Mouse (Mus musculus) CH12.LX (cell line): Measurements from ENCODE around the gene Fli1. TPM values are rescaled to one million over a fixed set of nuclear protein-coding genes. Genes with fewer than 3 reads are reported as not detected.

ENCODE experiments used
- DNase-seq: peaks from one replicate; pipeline ENCODE4 v3.0.0-alpha.2; 2013; ENCODE audit errors: extremely low read depth
- H3K27ac ChIP-seq: 2 replicates; pipeline ENCODE4 v1.5.1; 2012; ENCODE audit warnings: low read depth, mild to moderate bottlenecking, control low read depth, moderate library complexity; ENCODE audit not compliant: insufficient read depth
- H3K27me3 ChIP-seq: replicated peaks from 2 replicates; pipeline ENCODE3; 2012; ENCODE audit warnings: inconsistent platforms
- H3K36me3 ChIP-seq, 2 experiments: replicated peaks in 1 of 2; 2 replicates each; pipeline versions ENCODE3 to v1.6.1; 2012; ENCODE audit warnings: inconsistent platforms in 1 of 2, low read length in 1 of 2, mild to moderate bottlenecking in 1 of 2, mixed read lengths in 1 of 2, moderate library complexity in 1 of 2; ENCODE audit not compliant: control insufficient read depth in 1 of 2, insufficient read depth in 1 of 2
- H3K4me1 ChIP-seq, 2 experiments: 2 replicates each; pipeline ENCODE4 v1.6.1; 2012; ENCODE audit warnings: inconsistent platforms in 1 of 2, moderate library complexity in 1 of 2; ENCODE audit not compliant: insufficient read depth in 2 of 2, control insufficient read depth in 1 of 2
- H3K4me2 ChIP-seq: 2 replicates; pipeline ENCODE4 v1.6.1; 2012; ENCODE audit warnings: low read depth, mild to moderate bottlenecking, control low read depth; ENCODE audit not compliant: poor library complexity, insufficient read depth, severe bottlenecking
- H3K4me3 ChIP-seq, 3 experiments: fragments of 150-350 bp in 1 of 3; sonication (generic) in 1 of 3; replicated peaks in 1 of 3; 2 replicates each; pipeline versions ENCODE3 to v1.5.1; 2011 to 2012; ENCODE audit warnings: low read depth in 2 of 3, low read length in 2 of 3, mild to moderate bottlenecking in 2 of 3, moderate library complexity in 2 of 3, control low read depth in 1 of 3, improper control_type of control experiment in 1 of 3, inconsistent platforms in 1 of 3, mixed read lengths in 1 of 3; ENCODE audit not compliant: poor library complexity in 1 of 3
- H3K79me2 ChIP-seq: replicated peaks from 2 replicates; pipeline ENCODE4 v1.6.1; 2012; ENCODE audit warnings: mild to moderate bottlenecking, moderate library complexity; ENCODE audit not compliant: control insufficient read depth, poor library complexity, insufficient read depth, severe bottlenecking; ENCODE audit errors: extremely low read depth
- H3K9ac ChIP-seq: 2 replicates; pipeline ENCODE4 v1.6.1; 2012; ENCODE audit warnings: low read depth, mild to moderate bottlenecking, control low read depth, moderate library complexity; ENCODE audit not compliant: insufficient read depth
- H3K9me3 ChIP-seq: replicated peaks from 2 replicates; pipeline ENCODE3; 2012; ENCODE audit warnings: low read length, inconsistent platforms, mixed read lengths
- EP300 ChIP-seq: IDR thresholded peaks from 2 replicates; pipeline ENCODE4 v1.6.1; 2011; ENCODE audit warnings: low read length, improper control_type of control experiment
- ETS1 ChIP-seq: conservative IDR thresholded peaks from 2 replicates; pipeline ENCODE4 v1.6.1; 2012; ENCODE audit warnings: low read depth, mild to moderate bottlenecking, inconsistent platforms, low read length, improper control_type of control experiment, moderate library complexity
- HCFC1 ChIP-seq: IDR thresholded peaks from 2 replicates; pipeline ENCODE4 v1.6.1; 2012; ENCODE audit warnings: low read depth, mild to moderate bottlenecking, inconsistent platforms, low read length, improper control_type of control experiment
- JUN ChIP-seq: IDR thresholded peaks from 2 replicates; pipeline ENCODE4 v1.6.1; 2011; ENCODE audit warnings: low read depth, mild to moderate bottlenecking, low read length, improper control_type of control experiment, moderate library complexity; ENCODE audit not compliant: insufficient read depth
- KAT2A ChIP-seq: IDR thresholded peaks from 2 replicates; pipeline ENCODE4 v1.6.1; 2012; ENCODE audit warnings: low read length, improper control_type of control experiment, inconsistent platforms; ENCODE audit not compliant: insufficient replicate concordance
- MAFK ChIP-seq: IDR thresholded peaks from 2 replicates; pipeline ENCODE4 v1.6.1; 2011; ENCODE audit warnings: low read length, improper control_type of control experiment; ENCODE audit not compliant: insufficient replicate concordance
- MAZ ChIP-seq: IDR thresholded peaks from 2 replicates; pipeline ENCODE4 v1.6.1; 2012; ENCODE audit warnings: low read depth, mild to moderate bottlenecking, inconsistent platforms, low read length, improper control_type of control experiment, moderate library complexity
- MXI1 ChIP-seq: IDR thresholded peaks from 2 replicates; pipeline ENCODE4 v1.6.1; 2011; ENCODE audit warnings: mild to moderate bottlenecking, low read depth, low read length, improper control_type of control experiment
- MYC ChIP-seq: IDR thresholded peaks from 2 replicates; pipeline ENCODE4 v1.6.1; 2011; ENCODE audit warnings: low read depth, mild to moderate bottlenecking, improper control_type of control experiment, low read length
- NRF1 ChIP-seq: IDR thresholded peaks from 2 replicates; pipeline ENCODE4 v1.6.1; 2014; ENCODE audit warnings: low read depth, mild to moderate bottlenecking, inconsistent platforms, low read length, improper control_type of control experiment, moderate library complexity
- PAX5 ChIP-seq: IDR thresholded peaks from 2 replicates; pipeline ENCODE4 v1.6.1; 2012; ENCODE audit warnings: low read length, inconsistent platforms, mixed read lengths
- POLR2A ChIP-seq: IDR thresholded peaks from 2 replicates; pipeline ENCODE4 v1.6.1; 2011; ENCODE audit warnings: low read depth, mild to moderate bottlenecking, improper control_type of control experiment, low read length
- SMC3 ChIP-seq: IDR thresholded peaks from 2 replicates; pipeline ENCODE4 v1.6.1; 2011; ENCODE audit warnings: low read depth, low read length, improper control_type of control experiment
- TBP ChIP-seq: conservative IDR thresholded peaks from 2 replicates; pipeline ENCODE4 v1.6.1; 2011; ENCODE audit warnings: low read depth, low read length, improper control_type of control experiment
- TCF12 ChIP-seq: IDR thresholded peaks from 2 replicates; pipeline ENCODE4 v1.6.1; 2014; ENCODE audit warnings: low read depth, mild to moderate bottlenecking, inconsistent platforms, low read length, improper control_type of control experiment
- USF1 ChIP-seq: IDR thresholded peaks from 2 replicates; pipeline ENCODE4 v1.6.1; 2014; ENCODE audit warnings: low read depth, mild to moderate bottlenecking, inconsistent platforms, low read length, improper control_type of control experiment
- USF2 ChIP-seq: conservative IDR thresholded peaks from 2 replicates; pipeline ENCODE4 v1.6.1; 2011; ENCODE audit warnings: low read depth, low read length, improper control_type of control experiment
- ZKSCAN1 ChIP-seq: IDR thresholded peaks from 2 replicates; pipeline ENCODE4 v1.6.1; 2012; ENCODE audit warnings: low read depth, inconsistent platforms, low read length, improper control_type of control experiment, borderline replicate concordance
- ZMIZ1 ChIP-seq: IDR thresholded peaks from 2 replicates; pipeline ENCODE4 v1.6.1; 2012; ENCODE audit warnings: low read depth, mild to moderate bottlenecking, inconsistent platforms, low read length, improper control_type of control experiment
- dilution Hi-C: fragments of 300-500 bp; cut with MboI; formaldehyde crosslinking; loops from 2 replicates; pipeline ENCODE4 v1.14.3; 2020; ENCODE audit warnings: low sequenced_read_pairs; ENCODE audit not compliant: extremely low pct_unique_long_range_greater_than_20kb, extremely low pct_ligation_motif_present
- in situ Hi-C: fragments of 300-500 bp; cut with MboI; formaldehyde crosslinking; loops from 3 replicates; pipeline ENCODE4 v1.14.3; 2019; ENCODE audit warnings: low sequenced_read_pairs, low pct_ligation_motif_present, low pct_unique_long_range_greater_than_20kb, mixed read lengths
- polyA plus RNA-seq: library from polyadenylated mRNA; unstranded; fragments of >175 nt; gene quantifications from 2 replicates; pipeline ENCODE4 v1.2.1, GENCODE M21; 2012; ENCODE audit warnings: low read depth; ENCODE audit not compliant: insufficient read length
- total RNA-seq, 2 experiments: library from RNA; depleted of rRNA; stranded (reverse); fragments of 300-350 nt in 1 of 2; fragments of >200 nt in 1 of 2; gene quantifications; 2 replicates each; pipeline ENCODE4 v1.2.3; 2012 to 2014

Fli1 gene
- total and polyA plus RNA-seq, 3 experiments, result 20.3 to 29.3 (median 20.8) TPM

- no peak for DNase-seq
- H3K4me3 ChIP-seq, result no peak overlapping the region
- no peak overlapping the region for H3K4me2 ChIP-seq
- TF ChIP-seq USF2, result no peak
- no peak for TF ChIP-seq TBP
- no peak for TF ChIP-seq KAT2A
- no peak for TF ChIP-seq MAFK
- TF ChIP-seq MXI1, result no peak
- TF ChIP-seq MAZ, result no peak
- no peak for TF ChIP-seq PAX5
- TF ChIP-seq USF1, result no peak
- TF ChIP-seq MYC, result no peak
- no peak for TF ChIP-seq ZKSCAN1
- TF ChIP-seq TCF12, result no peak
- no peak for TF ChIP-seq ZMIZ1
- no peak for TF ChIP-seq POLR2A
- TF ChIP-seq, all 38 proteins: peak for 0
- Histone ChIP-seq H3K27me3 (no peaks in the 10 kb centered on the region), H3K9ac (no peak overlapping the region), H3K9me3 (no peaks in the 10 kb centered on the region), H3K36me3 (no peaks in the 10 kb centered on the region), H3K79me2 (no peaks in the 10 kb centered on the region), H3K4me1 (peaks cover 15 to 32% of the 10 kb centered on the region in 2 experiments), H3K27ac (no peak overlapping the region)
- dilution Hi-C loops (no loop called here), in situ Hi-C loops (no loop called here)
Observed at GRCm38 (mm10) chr9:32559859-32560258, 17.2 kb upstream of the Fli1 start.

- no peak overlapping the region for H3K4me3 ChIP-seq
- no peaks in the 10 kb centered on the region for H3K27me3 ChIP-seq
- dilution Hi-C loops (no loop called here), in situ Hi-C loops (no loop called here)
- no peak overlapping the region for H3K9ac ChIP-seq
- H3K4me1 ChIP-seq, result peaks cover 15 to 32% of the 10 kb centered on the region in 2 experiments
- DNase-seq, result no peak
- H3K36me3 ChIP-seq, result no peaks in the 10 kb centered on the region
- H3K27ac ChIP-seq, result no peak overlapping the region
- H3K79me2 ChIP-seq, result no peaks in the 10 kb centered on the region
- no peaks in the 10 kb centered on the region for H3K9me3 ChIP-seq
- no peak overlapping the region for H3K4me2 ChIP-seq
- TF ChIP-seq MYC (no peak), JUN (no peak), HCFC1 (no peak), EP300 (no peak), NRF1 (no peak), SMC3 (no peak), ETS1 (no peak), KAT2A (no peak), ZMIZ1 (no peak)
Observed at GRCm38 (mm10) chr9:32559454-32559853, 16.8 kb upstream of the Fli1 start.
